Mouse (Mus musculus): ENCODE measurements at regions not wholly inside any gene's neighbourhood (a gene's known extent, or its start where the extent isn't known, plus 50 kb on each side); places are given as distances from the start of the nearest gene placed in this dataset.

DNA sequence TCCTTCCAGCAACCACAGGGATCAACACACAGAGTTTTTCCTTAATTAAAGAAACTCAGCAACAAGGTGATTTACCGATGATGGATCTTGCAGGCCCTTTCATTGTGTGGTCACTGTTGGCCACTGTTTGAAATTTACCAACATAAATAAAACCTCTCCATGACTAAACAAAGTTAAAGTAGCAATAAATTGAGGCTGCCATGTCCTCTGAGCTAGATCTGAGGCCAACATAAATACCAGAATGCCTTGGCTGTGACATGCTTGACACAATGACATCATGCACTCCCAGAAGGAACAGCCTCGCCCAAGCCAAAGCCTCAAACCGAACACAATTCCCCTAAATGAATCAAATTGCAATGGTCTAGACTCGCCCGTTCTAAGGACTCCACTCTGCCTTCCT, 186.8 kb upstream of the Spred2 start:
- TF ChIP-seq CTCF (IDR thresholded peaks at IDR 0.05; ENCODE audit: control insufficient read depth, insufficient read depth, low read length) (no peak), POLR2A (IDR thresholded peaks at IDR 0.05; ENCODE audit: borderline replicate concordance, control insufficient read depth, low read depth, low read length) (no peak)
